Comparison of ENCODE assay signal across 17 mouse cellular contexts in genomic region chr7:122951464-122951863, GRCm38 (mm10).
"Had no signal": no experiment of that assay in that cellular context is flagged by ENCODE, and none has a peak within 500 bp of the region (broad histone marks: within the 10 kb centered on the region; RNA-seq: fewer than 3 reads in every experiment).

No protein-coding gene starts in this region.

- H3K36me3 ChIP-seq: kidney, embryonic 15.5 days; limb, embryonic 12.5 days; limb, embryonic 15.5 days; liver, embryonic 13.5 days; neural tube, embryonic 13.5 days had no signal

- H3K27ac ChIP-seq: kidney, embryonic 15.5 days; limb, embryonic 12.5 days; limb, embryonic 15.5 days; liver, embryonic 13.5 days; neural tube, embryonic 13.5 days had no signal

- H3K4me3 ChIP-seq: kidney, embryonic 15.5 days; limb, embryonic 12.5 days; limb, embryonic 15.5 days; liver, embryonic 13.5 days; neural tube, embryonic 13.5 days had no signal

- H3K4me2 ChIP-seq: kidney, embryonic 15.5 days; limb, embryonic 12.5 days; limb, embryonic 15.5 days; liver, embryonic 13.5 days; midbrain, embryonic 11.5 days; neural tube, embryonic 13.5 days had no signal

- H3K4me1 ChIP-seq: kidney, embryonic 15.5 days; limb, embryonic 12.5 days; limb, embryonic 15.5 days; neural tube, embryonic 13.5 days had no signal

- H3K9ac ChIP-seq: kidney, embryonic 15.5 days; limb, embryonic 12.5 days; limb, embryonic 15.5 days; liver, embryonic 13.5 days; neural tube, embryonic 13.5 days had no signal

- DNase-seq: kidney, postnatal 10 days; kidney, postnatal 36 days; layer of hippocampus, postnatal 36 days; left cerebral cortex, postnatal 4 days; liver, embryonic 13.5 days; lung, adult 2 months; lung, postnatal 14 days; lung, postnatal 4 days; midbrain, embryonic 14.5 days; retina, postnatal 1 day; thymus, adult 18-20 months; thymus, postnatal 36 days had no signal

- H3K9me3 ChIP-seq: kidney, embryonic 15.5 days; limb, embryonic 12.5 days; limb, embryonic 15.5 days; liver, embryonic 13.5 days; neural tube, embryonic 13.5 days had no signal

- H3K27me3 ChIP-seq: kidney, embryonic 15.5 days; limb, embryonic 12.5 days; limb, embryonic 15.5 days; liver, embryonic 13.5 days; neural tube, embryonic 13.5 days had no signal
